Mouse (Mus musculus): Measurements from ENCODE around the gene Camk1d. TPM values are rescaled to one million over a fixed set of nuclear protein-coding genes. Genes with fewer than 3 reads are reported as not detected.
A peak's percentile ranks its signal among the peaks of the same experiment; 100 is the strongest.

The Camk1d gene
- total and polyA plus RNA-seq, 3 experiments = 2.6 to 10.8 (median 6.8) TPM

GRCm38 (mm10) chr2:5403850-5404249, 310.5 kb downstream of the Camk1d start:
- DNase-seq (ENCODE audit: low spot score) (peak; percentile 5), ATAC-seq (ENCODE audit: extremely low read depth, insufficient number of reproducible peaks, low FRiP score, poor library complexity, severe bottlenecking) (no peak)

GRCm38 (mm10) chr2:5402036-5402435, 312.3 kb downstream of the Camk1d start:
- Histone ChIP-seq H3K36me3 (replicated peaks) (no peaks in the 10 kb centered on the region), H3K27me3 (ENCODE audit: insufficient read depth, low read length) (no peaks in the 10 kb centered on the region), H3K4me1 (ENCODE audit: insufficient read depth, low read depth, low read length) (no peaks in the 10 kb centered on the region), H3K4me3 (ENCODE audit: low read depth, low read length) (no peak overlapping the region), H3K9me3 (replicated peaks) (no peaks in the 10 kb centered on the region)
- DNase-seq (ENCODE audit: low spot score) = no peak
- ATAC-seq (ENCODE audit: extremely low read depth, insufficient number of reproducible peaks, low FRiP score, poor library complexity, severe bottlenecking) = no peak
- TF ChIP-seq GATA2 (IDR thresholded peaks at IDR 0.05; ENCODE audit: borderline replicate concordance, low read depth, low read length) (no peak), POLR2AphosphoS5 (IDR thresholded peaks at IDR 0.05; ENCODE audit: insufficient replicate concordance, low read depth, low read length) (no peak)

More at GRCm38 (mm10) chr2:5403850-5404249, 310.5 kb downstream of the Camk1d start:
- Histone ChIP-seq H3K27me3 (ENCODE audit: insufficient read depth, low read length) (no peaks in the 10 kb centered on the region), H3K4me3 (ENCODE audit: low read depth, low read length) (no peak overlapping the region), H3K4me1 (ENCODE audit: insufficient read depth, low read depth, low read length) (no peaks in the 10 kb centered on the region), H3K36me3 (replicated peaks) (no peaks in the 10 kb centered on the region), H3K9me3 (replicated peaks) (no peaks in the 10 kb centered on the region)
- TF ChIP-seq CTCF (IDR thresholded peaks at IDR 0.05; ENCODE audit: low read depth, low read length) = peak; percentile 48; the same call in 1 of the 2 replicates
- TF ChIP-seq GATA1 (IDR thresholded peaks at IDR 0.05; ENCODE audit: borderline replicate concordance, low read length) = no peak
- TF ChIP-seq GATA2 (IDR thresholded peaks at IDR 0.05; ENCODE audit: borderline replicate concordance, low read depth, low read length) = no peak

- Histone ChIP-seq H3K36me3 (replicated peaks) (no peaks in the 10 kb centered on the region), H3K4me1 (ENCODE audit: insufficient read depth, low read depth, low read length) (no peaks in the 10 kb centered on the region), H3K27me3 (ENCODE audit: insufficient read depth, low read length) (no peaks in the 10 kb centered on the region), H3K9me3 (replicated peaks) (no peaks in the 10 kb centered on the region), H3K4me3 (ENCODE audit: low read depth, low read length) (no peak overlapping the region)
- ATAC-seq (ENCODE audit: extremely low read depth, insufficient number of reproducible peaks, low FRiP score, poor library complexity, severe bottlenecking) = no peak
- DNase-seq (ENCODE audit: low spot score) = no peak
- no peak for TF ChIP-seq CTCF (IDR thresholded peaks at IDR 0.05; ENCODE audit: low read depth, low read length)
- TF ChIP-seq POLR2AphosphoS5 (IDR thresholded peaks at IDR 0.05; ENCODE audit: insufficient replicate concordance, low read depth, low read length) = no peak
- TF ChIP-seq GATA1 (IDR thresholded peaks at IDR 0.05; ENCODE audit: borderline replicate concordance, low read length) = no peak
- no peak for TF ChIP-seq TAL1 (conservative IDR thresholded peaks at IDR 0.05; ENCODE audit: low read depth, low read length)
- no peak for TF ChIP-seq GATA2 (IDR thresholded peaks at IDR 0.05; ENCODE audit: borderline replicate concordance, low read depth, low read length)
These were observed 315.8 kb downstream of the Camk1d start for GRCm38 (mm10) chr2:5398505-5398904.

- ATAC-seq (ENCODE audit: extremely low read depth, insufficient number of reproducible peaks, low FRiP score, poor library complexity, severe bottlenecking) (no peak), DNase-seq (ENCODE audit: low spot score) (no peak)
- TF ChIP-seq GATA1 (IDR thresholded peaks at IDR 0.05; ENCODE audit: borderline replicate concordance, low read length) (no peak), TAL1 (conservative IDR thresholded peaks at IDR 0.05; ENCODE audit: low read depth, low read length) (no peak), CTCF (IDR thresholded peaks at IDR 0.05; ENCODE audit: low read depth, low read length) (no peak), POLR2AphosphoS5 (IDR thresholded peaks at IDR 0.05; ENCODE audit: insufficient replicate concordance, low read depth, low read length) (no peak), GATA2 (IDR thresholded peaks at IDR 0.05; ENCODE audit: borderline replicate concordance, low read depth, low read length) (no peak)
- no peaks in the 10 kb centered on the region for H3K27me3 ChIP-seq (ENCODE audit: insufficient read depth, low read length)
- H3K36me3 ChIP-seq (replicated peaks) = no peaks in the 10 kb centered on the region
- H3K9me3 ChIP-seq (replicated peaks) = no peaks in the 10 kb centered on the region
- H3K4me3 ChIP-seq (ENCODE audit: low read depth, low read length) = no peak overlapping the region
- H3K4me1 ChIP-seq (ENCODE audit: insufficient read depth, low read depth, low read length) = no peaks in the 10 kb centered on the region
These were observed 316.3 kb downstream of the Camk1d start for GRCm38 (mm10) chr2:5398043-5398442.

- no peak for TF ChIP-seq GATA2 (IDR thresholded peaks at IDR 0.05; ENCODE audit: borderline replicate concordance, low read depth, low read length)
- TF ChIP-seq GATA1 (IDR thresholded peaks at IDR 0.05; ENCODE audit: borderline replicate concordance, low read length) = no peak
- TF ChIP-seq CTCF (IDR thresholded peaks at IDR 0.05; ENCODE audit: low read depth, low read length) = no peak
- TF ChIP-seq TAL1 (conservative IDR thresholded peaks at IDR 0.05; ENCODE audit: low read depth, low read length) = no peak
- no peak for TF ChIP-seq POLR2AphosphoS5 (IDR thresholded peaks at IDR 0.05; ENCODE audit: insufficient replicate concordance, low read depth, low read length)
- no peaks in the 10 kb centered on the region for H3K36me3 ChIP-seq (replicated peaks)
- DNase-seq (ENCODE audit: low spot score) (no peak), ATAC-seq (ENCODE audit: extremely low read depth, insufficient number of reproducible peaks, low FRiP score, poor library complexity, severe bottlenecking) (no peak)
- H3K4me1 ChIP-seq (ENCODE audit: insufficient read depth, low read depth, low read length) = no peaks in the 10 kb centered on the region
- H3K9me3 ChIP-seq (replicated peaks) = no peaks in the 10 kb centered on the region
- no peak overlapping the region for H3K4me3 ChIP-seq (ENCODE audit: low read depth, low read length)
- H3K27me3 ChIP-seq (ENCODE audit: insufficient read depth, low read length) = no peaks in the 10 kb centered on the region
These were observed 316.8 kb downstream of the Camk1d start for GRCm38 (mm10) chr2:5397468-5397867.

GRCm38 (mm10) chr2:5396415-5396814, 317.9 kb downstream of the Camk1d start:
- no peaks in the 10 kb centered on the region for H3K9me3 ChIP-seq (replicated peaks)
- DNase-seq (ENCODE audit: low spot score) (no peak), ATAC-seq (ENCODE audit: extremely low read depth, insufficient number of reproducible peaks, low FRiP score, poor library complexity, severe bottlenecking) (no peak)
- TF ChIP-seq TAL1 (conservative IDR thresholded peaks at IDR 0.05; ENCODE audit: low read depth, low read length) (no peak), GATA1 (IDR thresholded peaks at IDR 0.05; ENCODE audit: borderline replicate concordance, low read length) (no peak), GATA2 (IDR thresholded peaks at IDR 0.05; ENCODE audit: borderline replicate concordance, low read depth, low read length) (no peak)
- H3K4me1 ChIP-seq (ENCODE audit: insufficient read depth, low read depth, low read length) = no peaks in the 10 kb centered on the region
- no peak overlapping the region for H3K4me3 ChIP-seq (ENCODE audit: low read depth, low read length)
- H3K27me3 ChIP-seq (ENCODE audit: insufficient read depth, low read length) = no peaks in the 10 kb centered on the region
- H3K36me3 ChIP-seq (replicated peaks) = no peaks in the 10 kb centered on the region

- ATAC-seq (ENCODE audit: extremely low read depth, insufficient number of reproducible peaks, low FRiP score, poor library complexity, severe bottlenecking) = no peak
- Histone ChIP-seq H3K9me3 (replicated peaks) (no peaks in the 10 kb centered on the region), H3K27me3 (ENCODE audit: insufficient read depth, low read length) (no peaks in the 10 kb centered on the region), H3K4me1 (ENCODE audit: insufficient read depth, low read depth, low read length) (no peaks in the 10 kb centered on the region), H3K36me3 (replicated peaks) (no peaks in the 10 kb centered on the region), H3K4me3 (ENCODE audit: low read depth, low read length) (no peak overlapping the region)
- no peak for DNase-seq (ENCODE audit: low spot score)
- TF ChIP-seq CTCF (IDR thresholded peaks at IDR 0.05; ENCODE audit: low read depth, low read length) = no peak
- no peak for TF ChIP-seq GATA1 (IDR thresholded peaks at IDR 0.05; ENCODE audit: borderline replicate concordance, low read length)
- no peak for TF ChIP-seq GATA2 (IDR thresholded peaks at IDR 0.05; ENCODE audit: borderline replicate concordance, low read depth, low read length)
- no peak for TF ChIP-seq POLR2AphosphoS5 (IDR thresholded peaks at IDR 0.05; ENCODE audit: insufficient replicate concordance, low read depth, low read length)
- TF ChIP-seq TAL1 (conservative IDR thresholded peaks at IDR 0.05; ENCODE audit: low read depth, low read length) = no peak
These were observed 318.4 kb downstream of the Camk1d start for GRCm38 (mm10) chr2:5395873-5396272.
